Mouse (Mus musculus) embryonic facial prominence, embryonic 10.5 days (tissue): ENCODE data around the gene Zc3h4. TPM values are rescaled to one million over a fixed set of nuclear protein-coding genes. Genes with fewer than 3 reads are reported as not detected.

Experiments
- DNase-seq: peaks from one replicate; pipeline ENCODE4 v3.0.0-alpha.2; 2017; ENCODE audit warnings: low spot score
- H3K27ac ChIP-seq: fragments of 300-500 bp; sonication (generic); replicated peaks from 2 replicates; pipeline ENCODE4 v1.5.1; 2016; ENCODE audit warnings: mild to moderate bottlenecking
- H3K27me3 ChIP-seq: fragments of 300-500 bp; sonication (generic); replicated peaks from 2 replicates; pipeline ENCODE4 v1.6.1; 2016; ENCODE audit warnings: low read depth, mild to moderate bottlenecking; ENCODE audit not compliant: poor library complexity, severe bottlenecking
- H3K36me3 ChIP-seq: fragments of 300-500 bp; sonication (generic); replicated peaks from 2 replicates; pipeline ENCODE4 v1.6.1; 2016; ENCODE audit warnings: mild to moderate bottlenecking, moderate library complexity
- H3K4me1 ChIP-seq: fragments of 300-500 bp; sonication (generic); 2 replicates; pipeline ENCODE4 v1.6.1; 2016
- H3K4me3 ChIP-seq: fragments of 300-500 bp; sonication (generic); 2 replicates; pipeline ENCODE4 v1.5.1; 2016; ENCODE audit warnings: mild to moderate bottlenecking, moderate library complexity
- H3K9me3 ChIP-seq: fragments of 300-500 bp; sonication (generic); 2 replicates; pipeline ENCODE4 v1.6.1; 2016; ENCODE audit warnings: mild to moderate bottlenecking
- WGBS: fragments of 180-500 bp; shearing (Covaris S2); methylation state at CpG from one replicate; pipeline ENCODE4 v1.1.7; 2016; 5-methylcytosine and 5-hydroxymethylcytosine counted together
- polyA plus RNA-seq: library from polyadenylated mRNA; unstranded; fragments of >200 nt; fragmentation: Nextera tagmentation; extraction: Ambion mirVana; gene quantifications from 2 replicates; pipeline ENCODE4 v1.2.1, GENCODE M21; 2016

The Zc3h4 gene
- polyA plus RNA-seq, 1 experiment from 2014 or later: 22.2 TPM

DNA sequence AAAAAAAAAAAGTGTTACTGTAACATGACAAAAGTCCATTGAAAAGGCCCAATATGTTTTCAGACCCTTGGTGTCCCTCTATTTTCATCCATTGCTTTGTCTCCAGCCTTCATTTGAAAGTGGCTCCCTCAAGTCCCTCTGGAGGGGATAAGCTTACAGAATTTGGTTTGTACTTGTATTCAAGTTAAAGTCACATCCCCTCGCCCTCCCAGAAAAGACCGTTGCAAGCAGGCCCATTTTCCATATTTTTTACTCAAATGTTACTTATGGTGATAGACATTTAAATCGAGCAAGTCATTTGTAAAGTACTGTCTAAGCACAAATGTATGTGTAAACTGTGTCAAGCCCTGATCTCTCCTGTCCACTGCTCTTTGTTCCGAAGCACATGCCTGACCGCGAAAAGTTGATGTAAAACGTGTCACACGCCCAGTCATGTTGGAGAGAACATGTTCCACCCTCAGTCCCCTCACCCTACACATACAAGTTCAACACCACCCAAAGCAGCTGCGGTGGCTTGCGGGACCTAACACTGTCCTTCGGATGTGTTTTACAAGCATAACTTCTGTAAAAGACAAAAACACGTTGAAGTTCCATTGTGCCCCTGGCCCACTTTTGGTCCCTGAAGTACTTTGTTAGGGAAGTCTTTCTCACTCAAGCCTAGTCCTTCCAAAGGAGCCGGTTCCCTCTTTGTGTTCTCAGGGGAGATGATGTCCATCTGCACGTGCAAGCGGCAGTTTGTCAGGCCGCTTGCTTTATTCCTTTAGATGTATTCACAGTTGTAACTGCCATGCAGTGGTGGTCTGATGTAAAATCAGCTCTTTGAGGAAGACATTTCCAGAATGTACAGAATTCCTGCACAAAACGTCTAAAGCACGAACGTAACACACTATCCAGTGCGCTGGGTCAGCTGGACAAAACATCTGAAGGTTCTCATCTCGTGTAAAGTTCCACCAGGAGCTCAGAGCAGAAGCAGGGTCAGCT lies 2.5 kb downstream of the Zc3h4 start:
- Histone ChIP-seq H3K9me3 (no peaks in the 10 kb centered on the region), H3K27ac (peak overlapping the region; percentile 100), H3K36me3 (peaks cover 37% of the 10 kb centered on the region), H3K27me3 (no peaks in the 10 kb centered on the region), H3K4me3 (peak overlapping the region; percentile 97), H3K4me1 (peaks cover 40% of the 10 kb centered on the region)
- WGBS: 60% methylated on average over 21 of the region's 21 CpGs
- DNase-seq: peak; percentile 42

DNA sequence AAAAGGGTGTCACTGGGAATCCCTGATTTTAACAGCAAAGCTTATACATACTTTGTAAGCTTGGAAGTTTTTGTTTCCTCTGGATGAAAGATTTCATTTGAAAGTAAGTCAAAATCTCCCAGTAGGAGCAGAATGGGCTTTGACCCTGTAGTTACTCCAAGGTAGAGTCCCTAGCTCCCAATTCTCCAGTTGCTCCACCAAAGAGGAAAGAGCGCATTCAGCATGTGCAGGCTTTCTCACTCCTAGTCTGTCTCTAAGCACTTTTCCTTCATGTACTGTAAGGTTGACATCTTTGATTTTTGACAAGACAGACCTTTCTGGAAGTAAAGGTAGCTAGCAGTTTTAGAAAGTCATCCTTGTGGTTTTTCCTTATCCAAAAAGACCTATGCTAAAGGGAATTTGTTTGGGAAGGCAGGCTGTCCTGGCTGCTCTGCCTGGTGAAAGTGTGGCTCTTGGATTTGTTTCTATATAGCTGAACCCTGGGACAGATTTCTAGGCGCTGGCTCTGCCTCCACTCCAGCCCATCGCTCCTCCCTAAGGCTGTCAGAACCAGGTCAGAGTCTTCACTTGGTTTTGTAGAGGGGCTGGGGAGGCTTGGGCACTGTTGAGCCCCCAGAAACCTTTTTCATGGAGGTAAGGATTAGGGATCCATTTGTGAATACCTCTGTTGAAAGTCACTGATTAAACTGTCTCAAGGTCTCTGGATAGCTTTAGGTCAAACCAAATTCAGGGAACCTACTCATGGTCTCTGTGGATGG lies 3.8 kb downstream of the Zc3h4 start:
- Histone ChIP-seq H3K27me3 (no peaks in the 10 kb centered on the region), H3K4me3 (peak overlapping the region; percentile 33; the same call in 1 of the 2 replicates), H3K4me1 (peaks cover 34% of the 10 kb centered on the region), H3K27ac (peak overlapping the region; percentile 40), H3K36me3 (peaks cover 48% of the 10 kb centered on the region), H3K9me3 (no peaks in the 10 kb centered on the region)
- 88% methylated on average over 3 of the region's 3 CpGs for WGBS
- DNase-seq: no peak

- 84% methylated on average over 2 of the region's 2 CpGs for WGBS
- DNase-seq: no peak
- peak overlapping the region; percentile 40 for H3K27ac ChIP-seq
These were observed 4.4 kb downstream of the Zc3h4 start for GRCm38 (mm10) chr7:16405073-16405455.

DNA sequence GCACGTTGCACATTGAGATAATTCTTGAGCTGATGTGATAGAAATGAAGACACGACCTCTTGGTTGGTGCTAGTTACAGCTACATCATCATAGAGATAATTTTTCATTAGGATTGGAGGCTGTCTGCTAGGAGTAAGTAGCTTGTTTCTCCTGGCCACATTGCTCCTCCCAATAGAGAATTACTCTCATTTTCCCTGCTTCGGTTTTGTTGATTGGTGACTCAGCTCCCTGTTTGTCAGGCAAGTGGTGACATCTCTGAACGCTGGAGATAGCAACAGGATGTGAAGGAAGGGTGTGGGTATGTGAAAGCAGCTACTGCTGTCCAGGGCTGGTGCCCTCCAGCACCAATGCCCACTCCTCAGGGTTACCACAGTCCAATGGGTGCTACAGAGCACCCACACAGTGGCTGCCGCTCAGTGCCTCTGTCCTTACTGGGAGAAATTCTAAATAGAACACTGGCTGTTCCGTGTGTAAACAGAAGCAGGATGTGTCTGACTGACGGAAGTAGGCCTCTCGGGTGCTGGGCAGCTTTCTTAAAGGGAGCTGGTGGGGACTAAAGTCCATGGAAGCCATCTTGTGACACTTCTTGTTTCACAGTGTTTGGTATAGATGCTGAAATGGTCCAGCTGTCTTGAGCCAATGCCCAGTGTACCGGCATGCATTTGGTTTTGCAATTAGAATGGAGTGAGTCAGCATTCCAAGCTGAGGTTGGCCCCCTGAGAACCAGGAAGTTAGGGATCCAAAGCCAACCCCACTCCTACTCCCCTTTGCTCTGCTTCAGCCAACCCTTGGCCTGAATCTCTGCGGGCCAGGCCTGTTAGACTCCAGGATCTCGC lies 5.0 kb downstream of the Zc3h4 start:
- Histone ChIP-seq H3K9me3 (no peaks in the 10 kb centered on the region), H3K4me3 (peak overlapping the region; percentile 33; the same call in 1 of the 2 replicates), H3K36me3 (peaks cover 59% of the 10 kb centered on the region), H3K27me3 (no peaks in the 10 kb centered on the region), H3K4me1 (peaks cover 34% of the 10 kb centered on the region), H3K27ac (peak overlapping the region; percentile 40)
- 82% methylated on average over 11 of the region's 11 CpGs for WGBS
- DNase-seq: no peak

More at GRCm38 (mm10) chr7:16405073-16405455, 4.4 kb downstream of the Zc3h4 start:
- H3K9me3 ChIP-seq: no peaks in the 10 kb centered on the region
- no peaks in the 10 kb centered on the region for H3K27me3 ChIP-seq
- peaks cover 52% of the 10 kb centered on the region for H3K36me3 ChIP-seq
- H3K4me3 ChIP-seq: peak overlapping the region; percentile 33; the same call in 1 of the 2 replicates
- H3K4me1 ChIP-seq: peaks cover 34% of the 10 kb centered on the region

GRCm38 (mm10) chr7:16406978-16407377 lies 6.3 kb downstream of the Zc3h4 start:
- DNase-seq: no peak
- no peaks in the 10 kb centered on the region for H3K27me3 ChIP-seq
- no peak overlapping the region for H3K4me3 ChIP-seq
- H3K27ac ChIP-seq: no peak overlapping the region
- peaks cover 71% of the 10 kb centered on the region for H3K36me3 ChIP-seq
- 96% methylated on average over 3 of the region's 3 CpGs for WGBS
- peaks cover 45% of the 10 kb centered on the region for H3K4me1 ChIP-seq
- no peaks in the 10 kb centered on the region for H3K9me3 ChIP-seq

DNA sequence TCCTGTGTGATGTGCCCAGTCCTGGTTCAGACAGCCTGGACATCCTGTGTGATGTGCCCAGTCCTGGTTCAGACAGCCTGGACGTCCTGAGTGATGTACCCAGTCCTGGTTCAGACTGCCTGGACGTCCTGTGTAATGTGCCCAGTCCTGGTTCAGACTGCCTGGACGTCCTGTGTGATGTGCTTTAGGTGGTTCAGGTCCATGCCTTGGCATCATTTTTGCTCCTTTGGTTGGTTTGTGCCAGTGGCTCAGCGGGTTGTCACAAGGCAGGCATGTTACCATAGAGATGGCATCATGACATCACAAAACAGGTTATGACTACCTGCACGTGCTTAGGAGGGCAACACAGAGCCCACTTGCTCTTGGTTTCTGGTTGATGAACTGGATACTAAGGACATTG lies 10.4 kb downstream of the Zc3h4 start:
- Histone ChIP-seq H3K36me3 (peaks cover 84% of the 10 kb centered on the region), H3K4me3 (no peak overlapping the region), H3K27me3 (no peaks in the 10 kb centered on the region), H3K27ac (no peak overlapping the region), H3K9me3 (no peaks in the 10 kb centered on the region), H3K4me1 (peaks cover 34% of the 10 kb centered on the region)
- 88% methylated on average over 5 of the region's 5 CpGs for WGBS
- no peak for DNase-seq

DNA sequence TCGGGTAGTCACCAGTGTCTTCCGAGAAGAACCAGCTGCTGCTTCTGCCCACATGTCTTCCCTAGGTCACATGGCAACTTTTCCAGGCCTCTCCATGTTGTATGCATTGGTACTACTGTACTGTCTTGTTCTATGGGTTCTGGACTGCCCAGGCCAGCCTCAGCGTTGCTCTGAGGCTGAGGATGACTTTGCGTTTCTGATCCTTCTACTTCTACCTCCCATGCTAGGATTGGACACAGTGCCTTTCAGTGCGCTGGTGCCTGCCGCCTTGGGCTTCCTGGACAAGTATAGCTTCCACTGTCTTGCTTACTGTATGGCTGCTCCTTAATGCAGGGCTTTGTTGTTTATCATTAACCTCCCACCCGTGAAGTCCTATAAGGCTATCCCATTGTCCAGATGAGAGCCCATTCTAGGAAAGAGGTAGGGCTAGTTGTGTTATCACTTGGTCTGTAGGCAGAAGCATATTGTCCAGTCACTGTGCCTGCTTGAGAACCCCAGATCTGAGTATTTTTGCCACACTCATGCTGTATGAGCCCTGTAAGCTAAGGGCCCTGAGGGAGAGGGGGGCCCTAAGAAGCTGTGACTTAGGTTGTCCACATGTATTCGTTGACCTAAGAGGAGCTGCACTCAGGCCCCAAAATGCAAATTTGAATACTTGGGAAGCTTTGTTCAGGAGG lies 11.6 kb downstream of the Zc3h4 start:
- H3K36me3 ChIP-seq: peaks cover 88% of the 10 kb centered on the region

GRCm38 (mm10) chr7:16412930-16413329 lies 12.2 kb downstream of the Zc3h4 start:
- WGBS: 77% methylated on average over 2 of the region's 2 CpGs
- H3K27ac ChIP-seq: no peak overlapping the region

More for the DNA sequence above, 11.6 kb downstream of the Zc3h4 start:
- 90% methylated on average over 8 of the region's 8 CpGs for WGBS
- peaks cover 32% of the 10 kb centered on the region; the same call in 1 of the 2 replicates for H3K4me1 ChIP-seq
- no peak for DNase-seq
- no peak overlapping the region for H3K4me3 ChIP-seq
- no peaks in the 10 kb centered on the region; the same call in 1 of the 2 replicates for H3K27me3 ChIP-seq
- peak overlapping the region; percentile 48; the same call in 1 of the 2 replicates for H3K27ac ChIP-seq
- H3K9me3 ChIP-seq: no peaks in the 10 kb centered on the region

DNA sequence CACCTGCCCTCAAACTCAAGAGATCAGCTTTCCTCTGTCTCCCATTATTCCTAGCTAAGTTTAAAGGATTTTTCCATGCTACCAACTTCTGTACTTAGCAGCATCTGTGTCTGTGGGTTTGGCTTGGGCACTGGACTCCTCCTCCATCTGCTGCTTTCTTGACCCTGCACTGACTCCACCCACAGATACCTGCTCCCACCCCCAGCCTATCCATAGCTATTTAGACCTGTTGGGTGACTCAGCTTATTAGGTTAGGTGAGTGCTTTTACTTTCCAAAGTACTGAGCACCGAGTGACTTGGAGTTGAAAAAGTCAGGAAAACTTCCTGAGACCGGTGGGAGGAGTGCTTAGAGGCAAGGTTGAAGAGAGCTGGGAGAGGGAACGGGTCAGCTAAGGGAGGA lies 14.7 kb downstream of the Zc3h4 start:
- DNase-seq: no peak
- H3K36me3 ChIP-seq: peaks cover 91% of the 10 kb centered on the region
- 80% methylated on average over 3 of the region's 3 CpGs for WGBS
- peaks cover 32% of the 10 kb centered on the region; the same call in 1 of the 2 replicates for H3K4me1 ChIP-seq
- no peaks in the 10 kb centered on the region for H3K9me3 ChIP-seq
- H3K4me3 ChIP-seq: no peak overlapping the region
- H3K27me3 ChIP-seq: no peaks in the 10 kb centered on the region; the same call in 1 of the 2 replicates
- no peak overlapping the region for H3K27ac ChIP-seq

More at GRCm38 (mm10) chr7:16412930-16413329, 12.2 kb downstream of the Zc3h4 start:
- H3K27me3 ChIP-seq: no peaks in the 10 kb centered on the region; the same call in 1 of the 2 replicates
- H3K9me3 ChIP-seq: no peaks in the 10 kb centered on the region
- peaks cover 32% of the 10 kb centered on the region; the same call in 1 of the 2 replicates for H3K4me1 ChIP-seq
- DNase-seq: no peak
- H3K36me3 ChIP-seq: peaks cover 88% of the 10 kb centered on the region
- no peak overlapping the region for H3K4me3 ChIP-seq

DNA sequence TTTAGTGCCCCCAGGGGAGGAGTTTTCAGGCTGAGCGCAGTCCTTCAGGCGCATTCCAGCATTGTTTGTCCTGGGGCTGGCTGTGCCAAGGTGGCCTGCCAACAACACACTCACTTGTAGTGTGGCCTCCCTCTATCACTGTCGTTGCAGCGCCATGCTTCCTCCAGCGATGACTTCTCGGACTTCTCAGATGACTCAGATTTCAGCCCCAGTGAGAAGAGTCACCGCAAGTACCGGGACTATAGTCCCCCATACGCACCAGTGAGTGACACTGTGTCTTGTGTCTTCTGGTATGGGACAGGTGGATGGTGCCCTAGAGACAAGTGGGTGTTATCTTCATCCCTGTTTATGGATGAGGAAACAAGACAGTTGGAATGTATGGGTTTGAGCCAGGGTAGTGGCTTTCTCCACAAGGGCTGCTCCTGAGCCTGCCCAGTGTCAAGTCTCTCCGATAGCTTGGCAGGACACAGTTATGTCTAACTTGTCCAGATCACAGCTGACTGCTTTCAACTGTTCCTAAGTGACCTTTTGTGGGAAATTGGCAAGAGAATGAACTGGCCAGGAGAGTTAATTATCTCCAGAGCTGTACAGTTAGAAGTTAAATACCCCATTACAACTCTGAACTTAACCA lies 16.5 kb downstream of the Zc3h4 start:
- Histone ChIP-seq H3K4me1 (peaks cover 18% of the 10 kb centered on the region; the same call in 1 of the 2 replicates), H3K27ac (no peak overlapping the region), H3K9me3 (no peaks in the 10 kb centered on the region), H3K27me3 (no peaks in the 10 kb centered on the region; the same call in 1 of the 2 replicates), H3K4me3 (no peak overlapping the region), H3K36me3 (peaks cover 91% of the 10 kb centered on the region)
- no peak for DNase-seq
- 93% methylated on average over 10 of the region's 10 CpGs for WGBS

GRCm38 (mm10) chr7:16418713-16419112 lies 18.0 kb downstream of the Zc3h4 start:
- H3K27ac ChIP-seq: no peak overlapping the region
- no peak overlapping the region for H3K4me3 ChIP-seq
- DNase-seq: no peak
- H3K27me3 ChIP-seq: no peaks in the 10 kb centered on the region; the same call in 1 of the 2 replicates
- H3K9me3 ChIP-seq: no peaks in the 10 kb centered on the region
- WGBS: 93% methylated on average over 5 of the region's 5 CpGs
- H3K4me1 ChIP-seq: 0 out of 2 replicates have a peak, but pooled peaks cover 7% of the 10 kb centered on the region
- peaks cover 98% of the 10 kb centered on the region for H3K36me3 ChIP-seq
